Mouse (Mus musculus): ENCODE results near the gene Vmn2r66.

The Vmn2r66 gene

DNA sequence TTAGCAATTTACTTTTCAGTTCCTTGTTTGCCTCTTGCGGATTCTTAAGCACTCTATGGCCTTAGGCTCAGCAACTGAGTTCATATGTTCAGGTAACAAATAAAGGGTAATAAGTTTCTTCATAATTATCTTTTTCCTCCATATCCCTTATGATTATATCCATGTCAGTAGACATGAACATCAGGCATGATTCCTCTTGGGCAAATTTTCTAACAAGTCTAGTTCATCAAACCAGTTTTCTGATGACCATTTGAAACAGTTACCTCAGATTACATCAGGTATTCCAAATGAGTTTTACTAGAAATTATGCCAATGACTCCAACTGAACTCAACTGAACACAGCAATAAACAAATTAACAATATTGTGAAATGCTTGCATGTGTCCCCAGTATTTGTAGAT lies at the start of gene Vmn2r66:
Gene Vmn2r66, minus strand, starts transcription at position 101 of the 400 bp plus-strand sequence.
- DNase-seq (ENCODE audit: low read depth, low spot score): no peak

DNA sequence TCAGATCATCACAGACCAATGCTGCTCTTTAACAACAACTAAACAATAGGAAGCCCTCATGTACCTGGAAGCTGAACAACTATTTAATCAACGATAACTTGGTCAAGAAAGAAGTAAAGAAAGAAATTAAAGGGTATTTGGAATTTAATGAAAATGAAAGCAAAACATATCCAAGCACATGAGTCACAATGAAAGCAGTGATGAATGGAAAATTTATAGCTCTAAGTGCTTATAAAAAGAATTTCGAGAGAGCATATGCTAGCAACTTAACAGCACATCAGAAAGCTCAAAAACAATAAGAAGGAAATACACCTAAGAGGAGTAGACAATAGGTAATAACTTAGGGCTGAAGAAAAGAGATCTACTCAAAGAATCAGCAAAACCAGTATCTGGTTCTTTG lies 15.4 kb downstream of the Vmn2r66 start:
- DNase-seq (ENCODE audit: low read depth, low spot score): no peak

DNA sequence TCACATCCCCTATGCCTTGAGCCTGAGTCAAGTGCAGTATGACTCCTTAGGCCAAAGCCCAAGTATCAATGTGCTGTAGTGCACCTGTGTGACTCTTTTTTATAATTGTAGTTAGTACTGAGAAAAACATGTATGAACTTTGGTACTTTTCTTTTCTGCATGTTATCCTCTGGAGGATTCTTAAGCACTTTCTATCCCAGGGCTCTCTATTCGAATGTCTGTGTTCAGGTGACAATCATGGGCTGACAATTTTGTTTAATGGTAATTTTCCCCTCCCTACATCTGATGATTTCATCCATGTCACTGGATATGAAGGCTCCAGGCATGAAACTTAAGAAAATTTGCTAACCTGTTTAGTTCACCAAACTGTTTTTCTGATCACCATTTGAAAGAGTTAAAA lies 48.1 kb downstream of the Vmn2r66 start, which contains the start of gene Vmn2r65:
Gene Vmn2r65, minus strand, starts transcription at position 101 of the 400 bp plus-strand sequence.
- no peak for DNase-seq (ENCODE audit: low read depth, low spot score)

Data from forelimb bud, embryonic 11.5 days (tissue).